Mouse (Mus musculus) heart, embryonic 13.5 days (tissue): ENCODE measurements around the gene Gbf1. TPM values are rescaled to one million over a fixed set of nuclear protein-coding genes. Genes with fewer than 3 reads are reported as not detected.
"Not testable (repeated sequence)": the region's sequence is repeated elsewhere in the genome, so short reads cannot be mapped to it uniquely, and the experiment has no call there.

Source experiments
- ATAC-seq: fragments of 200-750 bp; cut with Nextera tagmentation; 2 replicates; pipeline ENCODE4 v1.8.0; 2017; ENCODE audit warnings: moderate TSS enrichment; ENCODE audit not compliant: insufficient number of reproducible peaks, low FRiP score, low TSS enrichment; ENCODE audit errors: extremely low read depth
- H3K27ac ChIP-seq: fragments of 300-500 bp; sonication (generic); replicated peaks from 2 replicates; pipeline ENCODE4 v1.5.1; 2015; ENCODE audit warnings: moderate library complexity, mild to moderate bottlenecking, inconsistent platforms
- H3K27me3 ChIP-seq: fragments of 300-500 bp; sonication (generic); replicated peaks from 2 replicates; pipeline ENCODE4 v1.6.1; 2015; ENCODE audit warnings: mild to moderate bottlenecking, inconsistent platforms
- H3K36me3 ChIP-seq: fragments of 300-500 bp; sonication (generic); 2 replicates; pipeline ENCODE4 v1.6.1; 2015; ENCODE audit warnings: mild to moderate bottlenecking, inconsistent platforms
- H3K4me1 ChIP-seq: fragments of 300-500 bp; sonication (generic); 2 replicates; pipeline ENCODE4 v1.6.1; 2015; ENCODE audit warnings: inconsistent platforms
- H3K4me2 ChIP-seq: fragments of 300-500 bp; sonication (generic); 2 replicates; pipeline ENCODE4 v1.6.1; 2015; ENCODE audit warnings: inconsistent platforms, mild to moderate bottlenecking, moderate library complexity
- H3K4me3 ChIP-seq: fragments of 300-500 bp; sonication (generic); 2 replicates; pipeline ENCODE4 v1.5.1; 2015; ENCODE audit warnings: moderate library complexity, mild to moderate bottlenecking, inconsistent platforms
- H3K9ac ChIP-seq: fragments of 300-500 bp; sonication (generic); 2 replicates; pipeline ENCODE4 v1.6.1; 2015; ENCODE audit warnings: inconsistent platforms, mild to moderate bottlenecking, moderate library complexity
- H3K9me3 ChIP-seq: fragments of 300-500 bp; sonication (generic); 2 replicates; pipeline ENCODE4 v1.6.1; 2016; ENCODE audit warnings: inconsistent platforms
- WGBS: fragments of 180-500 bp; shearing (Covaris S2); methylation state at CpG from one replicate; pipeline ENCODE4 v1.1.7; 2015; ENCODE audit warnings: mixed read lengths; 5-methylcytosine and 5-hydroxymethylcytosine counted together
- polyA plus RNA-seq: library from polyadenylated mRNA; unstranded; fragments of >200 nt; fragmentation: Nextera tagmentation; extraction: Ambion mirVana; gene quantifications from 2 replicates; pipeline ENCODE4 v1.2.1, GENCODE M21; 2015

Gene Gbf1
- polyA plus RNA-seq, 1 experiment from 2014 or later, result 41.1 TPM

DNA sequence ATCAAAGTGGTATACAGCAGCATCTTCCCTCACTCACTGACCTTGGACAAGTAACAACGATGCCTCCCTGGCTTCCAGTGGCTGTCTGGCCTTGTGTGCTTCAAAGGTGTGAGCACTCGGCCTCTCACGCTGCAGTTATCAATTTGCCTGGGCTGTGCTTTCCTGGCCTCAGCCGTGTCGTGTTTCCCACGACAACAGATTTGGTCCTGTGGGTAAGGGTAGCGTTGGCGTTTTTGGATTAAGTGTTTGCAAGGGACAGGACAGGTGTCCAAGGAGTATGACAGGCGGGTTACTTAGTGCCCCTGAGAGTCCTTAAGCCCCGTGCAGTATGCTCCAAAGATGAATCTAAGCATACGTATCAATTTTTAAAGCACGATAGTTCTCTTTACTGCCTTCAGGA lies 3.2 kb upstream of the Gbf1 start:
- no peak for ATAC-seq
- H3K27ac ChIP-seq, result no peak overlapping the region
- 26% methylated on average over 12 of the region's 12 CpGs for WGBS
- peaks cover 68% of the 10 kb centered on the region for H3K27me3 ChIP-seq
- no peak overlapping the region for H3K9ac ChIP-seq
- no peaks in the 10 kb centered on the region for H3K9me3 ChIP-seq
- H3K4me3 ChIP-seq, result peak overlapping the region; percentile 68
- H3K4me1 ChIP-seq, result peaks cover 37% of the 10 kb centered on the region
- H3K36me3 ChIP-seq, result no peaks in the 10 kb centered on the region
- peak overlapping the region; percentile 90 for H3K4me2 ChIP-seq

DNA sequence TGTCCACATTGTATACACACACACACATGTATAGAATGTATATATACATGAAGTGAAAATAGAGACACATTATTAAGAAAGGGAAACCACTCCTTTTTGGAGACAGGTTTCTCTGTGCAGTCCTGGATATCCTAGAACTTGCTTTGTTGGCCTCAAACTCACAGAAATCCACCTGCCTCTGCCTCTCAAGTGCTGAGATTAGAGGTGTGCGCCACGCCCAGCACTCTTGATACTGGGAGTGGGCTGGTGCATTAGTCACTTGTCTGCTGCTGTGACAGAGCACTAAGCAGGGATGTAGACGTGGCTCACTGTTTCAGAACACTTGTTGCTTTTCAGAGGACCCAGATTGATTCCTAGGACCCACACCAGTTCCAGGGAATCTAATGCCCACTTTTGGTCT lies 13.6 kb downstream of the Gbf1 start:
- Histone ChIP-seq H3K27ac (no peak overlapping the region), H3K9ac (no peak overlapping the region), H3K36me3 (peaks cover 56% of the 10 kb centered on the region), H3K4me2 (no peak overlapping the region), H3K4me1 (no peaks in the 10 kb centered on the region), H3K4me3 (no peak overlapping the region), H3K9me3 (no peaks in the 10 kb centered on the region), H3K27me3 (no peaks in the 10 kb centered on the region)
- no peak for ATAC-seq
- 90% methylated on average over 3 of the region's 3 CpGs for WGBS

DNA sequence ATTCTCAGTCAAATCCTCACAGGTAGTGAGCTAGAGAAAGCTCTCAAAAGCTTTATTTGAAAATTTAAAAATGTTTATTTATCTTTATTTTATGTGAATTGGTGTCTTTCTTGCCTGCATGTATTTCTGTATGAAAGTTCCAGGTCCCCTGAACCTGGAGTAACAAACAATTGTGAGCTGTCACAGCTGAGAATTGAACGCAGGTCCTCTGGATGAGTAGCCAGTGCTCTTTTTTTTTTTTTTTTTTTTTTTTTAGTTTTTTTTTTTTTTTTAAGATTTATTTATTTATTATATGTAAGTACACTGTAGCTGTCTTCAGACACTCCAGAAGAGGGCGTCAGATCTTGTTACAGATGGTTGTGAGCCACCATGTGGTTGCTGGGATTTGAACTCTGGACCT lies 14.9 kb downstream of the Gbf1 start:
- not testable (repeated sequence) for H3K4me3 ChIP-seq, H3K9ac ChIP-seq, H3K27me3 ChIP-seq, H3K4me1 ChIP-seq, ATAC-seq, H3K27ac ChIP-seq, H3K9me3 ChIP-seq, H3K4me2 ChIP-seq
- 96% methylated on average over 1 of the region's 2 CpGs for WGBS
- peaks cover 67% of the 10 kb centered on the region for H3K36me3 ChIP-seq

DNA sequence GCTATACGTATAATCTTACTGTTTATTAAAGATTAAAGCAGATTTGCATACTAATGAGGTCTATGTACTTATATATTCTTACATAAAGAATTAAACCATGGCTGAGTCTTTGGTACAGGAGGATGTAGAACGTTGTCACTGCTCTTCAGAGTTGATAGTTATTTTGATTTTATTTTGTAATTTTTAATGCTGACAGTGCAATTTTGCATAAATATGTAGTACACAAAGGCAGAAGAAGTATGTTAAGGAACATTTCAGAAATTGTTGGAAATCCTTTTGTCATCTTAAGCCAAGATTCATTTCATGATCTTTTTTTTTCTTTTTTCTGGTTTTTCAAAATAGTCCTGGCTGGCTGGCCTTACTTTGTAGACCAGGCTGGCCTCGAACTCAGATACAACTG lies 17.1 kb downstream of the Gbf1 start:
- Histone ChIP-seq H3K4me2 (no peak overlapping the region), H3K36me3 (peaks cover 67% of the 10 kb centered on the region), H3K4me1 (no peaks in the 10 kb centered on the region), H3K27ac (no peak overlapping the region), H3K4me3 (no peak overlapping the region), H3K27me3 (no peaks in the 10 kb centered on the region), H3K9me3 (no peaks in the 10 kb centered on the region), H3K9ac (no peak overlapping the region)
- WGBS, result 80% methylated on average over 3 of the region's 3 CpGs
- no peak for ATAC-seq

DNA sequence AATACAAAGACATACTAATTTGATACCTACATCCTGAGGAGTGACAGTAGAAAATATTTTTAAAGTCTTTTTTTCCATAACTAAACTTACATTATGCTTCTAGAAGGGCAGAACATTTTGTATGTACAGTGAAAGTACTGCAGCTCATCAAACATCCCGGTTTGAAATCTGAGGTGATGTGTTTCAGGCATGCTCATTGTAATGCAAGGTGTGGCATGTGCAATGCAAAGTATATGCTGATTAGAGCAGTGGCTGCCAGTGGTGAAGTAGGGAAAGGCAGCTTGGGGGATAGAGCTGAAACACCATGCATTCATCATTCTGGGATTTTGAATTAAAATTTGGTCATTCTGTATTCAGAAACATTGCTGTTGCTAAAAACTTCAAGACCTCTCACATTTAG lies 17.6 kb downstream of the Gbf1 start:
- H3K9me3 ChIP-seq, result no peaks in the 10 kb centered on the region
- no peak for ATAC-seq
- no peaks in the 10 kb centered on the region for H3K4me1 ChIP-seq
- no peak overlapping the region for H3K4me2 ChIP-seq
- H3K27ac ChIP-seq, result no peak overlapping the region
- WGBS, result 53% methylated on average over 1 of the region's 1 CpGs
- H3K4me3 ChIP-seq, result no peak overlapping the region
- H3K27me3 ChIP-seq, result no peaks in the 10 kb centered on the region
- H3K9ac ChIP-seq, result no peak overlapping the region
- peaks cover 62% of the 10 kb centered on the region for H3K36me3 ChIP-seq

DNA sequence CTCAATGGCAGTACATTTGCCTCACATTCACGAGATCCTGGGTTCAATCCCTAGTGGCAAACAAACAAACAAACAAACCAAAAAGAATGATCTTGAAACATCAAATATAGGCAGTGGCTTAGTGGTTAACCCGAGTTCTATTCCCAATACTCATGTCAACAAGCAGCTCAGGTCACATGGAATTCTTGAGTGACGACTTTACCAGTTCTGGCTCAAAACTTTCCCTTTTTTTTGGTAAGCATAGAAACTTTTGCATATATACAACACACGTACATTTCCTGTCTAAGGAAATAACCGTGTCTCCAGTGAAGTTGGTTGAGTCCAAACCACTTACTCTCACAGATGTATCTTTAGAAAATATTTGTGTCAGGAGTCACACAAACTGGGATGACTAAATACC lies 20.2 kb downstream of the Gbf1 start:
- Histone ChIP-seq H3K36me3 (peaks cover 39% of the 10 kb centered on the region), H3K4me2 (no peak overlapping the region), H3K4me1 (peaks cover 2% of the 10 kb centered on the region; the same call in 1 of the 2 replicates), H3K9me3 (no peaks in the 10 kb centered on the region), H3K9ac (no peak overlapping the region), H3K27ac (no peak overlapping the region), H3K27me3 (no peaks in the 10 kb centered on the region), H3K4me3 (no peak overlapping the region)
- WGBS, result 78% methylated on average over 5 of the region's 5 CpGs
- ATAC-seq, result no peak

DNA sequence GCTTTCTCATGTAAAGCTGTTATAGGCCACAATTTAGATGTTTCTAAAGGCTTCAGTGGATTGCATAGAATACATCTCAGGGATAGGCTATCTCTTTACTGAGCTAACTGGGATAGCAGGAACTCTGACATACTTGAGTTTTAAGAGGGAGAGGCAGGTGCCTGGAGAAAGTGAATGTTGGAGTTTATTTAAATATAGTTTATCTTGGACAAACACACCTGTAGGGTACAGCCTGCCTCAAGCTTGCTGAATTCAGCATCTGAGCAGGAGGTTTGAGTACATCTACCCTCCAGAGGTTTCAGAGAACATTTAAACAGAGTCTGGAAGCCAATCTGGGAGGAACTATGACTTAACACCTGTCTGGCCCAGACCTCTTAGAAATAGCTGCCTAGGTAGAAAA lies 22.9 kb downstream of the Gbf1 start:
- Histone ChIP-seq H3K4me3 (no peak overlapping the region), H3K27ac (no peak overlapping the region), H3K27me3 (no peaks in the 10 kb centered on the region), H3K4me1 (peaks cover 5% of the 10 kb centered on the region; the same call in 1 of the 2 replicates), H3K4me2 (no peak overlapping the region), H3K9me3 (no peaks in the 10 kb centered on the region), H3K36me3 (peaks cover 36% of the 10 kb centered on the region), H3K9ac (no peak overlapping the region)
- no peak for ATAC-seq

DNA sequence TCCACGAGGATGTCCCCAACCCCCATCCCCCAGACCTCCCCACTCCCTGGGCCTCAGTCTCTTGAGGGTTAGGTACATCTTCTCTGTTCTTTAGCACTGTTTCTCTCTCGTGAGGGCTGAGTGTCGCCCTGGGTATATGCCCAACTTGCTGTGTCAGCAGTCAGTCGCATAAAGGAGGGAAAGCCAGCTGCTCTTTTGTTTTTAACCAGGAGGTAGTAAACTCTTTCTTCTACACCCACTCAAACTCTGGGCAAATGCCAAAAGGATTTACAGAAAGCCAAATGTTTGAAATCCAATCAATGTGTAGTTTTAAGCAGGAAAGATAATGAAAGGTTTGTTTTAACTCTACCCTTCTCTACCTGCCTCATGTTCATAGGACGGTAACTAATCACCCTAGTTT lies 24.7 kb downstream of the Gbf1 start:
- no peak for ATAC-seq
- peaks cover 20% of the 10 kb centered on the region for H3K36me3 ChIP-seq
- H3K9me3 ChIP-seq, result no peaks in the 10 kb centered on the region
- H3K4me2 ChIP-seq, result no peak overlapping the region
- H3K4me3 ChIP-seq, result no peak overlapping the region
- H3K27ac ChIP-seq, result no peak overlapping the region
- H3K4me1 ChIP-seq, result peaks cover 5% of the 10 kb centered on the region; the same call in 1 of the 2 replicates
- 59% methylated on average over 5 of the region's 5 CpGs for WGBS
- no peaks in the 10 kb centered on the region for H3K27me3 ChIP-seq
- H3K9ac ChIP-seq, result no peak overlapping the region

DNA sequence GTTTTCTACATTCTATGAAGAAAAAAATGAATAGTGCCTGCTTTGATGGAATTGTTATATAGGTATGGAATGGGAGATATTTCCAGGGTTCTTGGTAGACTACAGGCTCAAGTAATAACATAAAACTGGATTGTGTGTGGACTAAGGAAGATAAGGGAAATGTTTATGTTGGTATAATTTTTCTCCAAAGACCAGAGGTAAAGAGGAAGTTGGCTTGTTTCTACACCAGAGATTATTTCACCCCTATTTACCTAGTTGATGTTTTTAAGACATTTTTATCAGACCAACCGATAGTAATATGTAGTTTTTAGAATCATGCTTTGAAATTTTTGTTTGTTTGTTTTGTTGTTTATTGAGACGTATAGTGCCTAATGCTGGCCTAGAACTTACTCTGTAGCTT lies 28.0 kb downstream of the Gbf1 start:
- WGBS, result 88% methylated on average over 2 of the region's 2 CpGs
- peaks cover 14% of the 10 kb centered on the region for H3K36me3 ChIP-seq
- H3K27ac ChIP-seq, result no peak overlapping the region
- no peaks in the 10 kb centered on the region for H3K27me3 ChIP-seq
- H3K4me2 ChIP-seq, result no peak overlapping the region
- H3K9ac ChIP-seq, result no peak overlapping the region
- no peak for ATAC-seq
- H3K4me3 ChIP-seq, result no peak overlapping the region
- no peaks in the 10 kb centered on the region for H3K9me3 ChIP-seq
- peaks cover 7% of the 10 kb centered on the region for H3K4me1 ChIP-seq

DNA sequence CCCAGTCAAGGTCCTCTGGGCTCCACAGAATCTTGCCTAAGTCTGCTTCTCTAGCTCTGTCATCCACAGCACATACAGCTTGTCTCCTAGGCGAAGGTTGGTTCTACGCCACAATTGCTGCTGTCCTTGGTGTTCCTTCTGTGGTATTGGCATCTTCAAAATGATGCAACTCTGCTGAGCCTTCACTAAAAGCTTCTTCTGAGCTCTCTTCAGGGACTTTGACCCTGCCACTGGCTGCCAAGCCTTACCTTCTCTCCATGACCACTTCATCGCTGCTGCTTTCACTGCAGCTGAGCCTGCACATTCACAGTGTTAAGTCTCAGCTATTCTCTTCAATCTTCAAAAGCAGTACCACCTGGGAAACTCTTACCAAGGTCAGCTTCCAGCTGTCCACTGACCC lies 29.9 kb downstream of the Gbf1 start:
- H3K4me2 ChIP-seq, result no peak overlapping the region
- no peak overlapping the region for H3K4me3 ChIP-seq
- peaks cover 14% of the 10 kb centered on the region for H3K36me3 ChIP-seq
- H3K4me1 ChIP-seq, result peaks cover 26% of the 10 kb centered on the region
- no peak overlapping the region for H3K27ac ChIP-seq
- WGBS, result 90% methylated on average over 3 of the region's 3 CpGs
- no peaks in the 10 kb centered on the region for H3K9me3 ChIP-seq
- no peaks in the 10 kb centered on the region for H3K27me3 ChIP-seq
- ATAC-seq, result no peak
- H3K9ac ChIP-seq, result no peak overlapping the region

DNA sequence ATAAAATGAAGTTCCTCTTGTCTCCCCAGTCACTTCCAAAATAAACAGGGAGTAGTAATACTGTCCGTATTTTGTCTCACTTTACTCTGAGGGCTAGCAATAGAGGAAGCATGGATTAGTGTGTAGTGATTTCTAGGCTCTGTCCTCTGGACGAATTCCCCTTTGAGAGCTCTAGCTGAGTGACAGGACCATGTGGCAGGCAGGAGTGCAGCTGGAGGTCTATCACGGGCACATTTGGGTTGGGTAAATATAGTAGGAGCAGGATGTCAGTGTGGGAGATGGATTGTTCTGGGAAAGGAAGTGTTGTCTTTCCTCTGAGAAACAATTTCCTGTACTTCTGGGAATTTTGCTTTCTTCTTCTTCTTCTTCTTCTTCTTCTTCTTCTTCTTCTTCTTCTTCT lies 34.3 kb downstream of the Gbf1 start:
- Histone ChIP-seq H3K9ac (0 out of 2 replicates have a peak overlapping the region, but pooled peaks have one; percentile 54), H3K9me3 (no peaks in the 10 kb centered on the region), H3K27me3 (no peaks in the 10 kb centered on the region), H3K4me2 (peak overlapping the region; percentile 54), H3K4me1 (peaks cover 27% of the 10 kb centered on the region), H3K4me3 (peak overlapping the region; percentile 11; the same call in 1 of the 2 replicates), H3K27ac (peak overlapping the region; percentile 79), H3K36me3 (peaks cover 11% of the 10 kb centered on the region)
- ATAC-seq, result no peak
- WGBS, result 10% methylated on average over 3 of the region's 3 CpGs

DNA sequence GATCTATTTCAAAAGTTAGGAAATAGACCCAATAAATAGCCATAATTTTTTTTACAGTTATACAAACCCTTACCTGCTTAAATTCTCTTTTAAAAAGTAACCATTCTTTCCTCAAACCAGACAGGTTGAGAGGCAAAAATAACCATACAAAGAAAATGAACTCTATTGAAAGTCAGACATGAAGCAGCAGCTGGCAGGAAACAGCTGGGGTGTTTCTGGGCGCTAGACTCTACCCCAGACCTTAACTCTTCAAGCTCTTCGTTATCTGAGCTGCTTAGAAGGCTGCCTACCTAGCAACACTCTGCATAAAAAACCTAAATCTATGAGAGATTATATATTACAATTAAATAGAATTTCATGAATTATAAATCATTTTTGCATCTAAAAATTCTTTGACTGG lies 34.9 kb downstream of the Gbf1 start:
- Histone ChIP-seq H3K36me3 (peaks cover 10% of the 10 kb centered on the region), H3K27ac (0 out of 2 replicates have a peak overlapping the region, but pooled peaks have one; percentile 79), H3K4me3 (no peak overlapping the region), H3K4me2 (no peak overlapping the region), H3K27me3 (no peaks in the 10 kb centered on the region), H3K4me1 (peaks cover 32% of the 10 kb centered on the region), H3K9ac (no peak overlapping the region), H3K9me3 (no peaks in the 10 kb centered on the region)
- 48% methylated on average over 2 of the region's 2 CpGs for WGBS
- no peak for ATAC-seq
